Mouse (Mus musculus) ES-E14 (cell line): ENCODE measurements around the gene Gpatch8.

Experiments used
- CHD2 ChIP-seq: IDR thresholded peaks from 2 replicates; pipeline ENCODE4 v1.6.1; 2014; ENCODE audit warnings: mild to moderate bottlenecking, low read depth, low read length, inconsistent platforms
- ZC3H11A ChIP-seq: IDR thresholded peaks from 2 replicates; pipeline ENCODE4 v1.6.1; 2012; ENCODE audit warnings: low read depth, mild to moderate bottlenecking, inconsistent platforms, low read length, borderline replicate concordance

- TF ChIP-seq CHD2, result no peak
- TF ChIP-seq ZC3H11A, result no peak
These were observed 48.8 kb upstream of the Gpatch8 start for GRCm38 (mm10) chr11:102604777-102605552.
